Mouse (Mus musculus): ENCODE measurements at regions not wholly inside any gene's neighbourhood (a gene's known extent, or its start where the extent isn't known, plus 50 kb on each side); places are given as distances from the start of the nearest gene placed in this dataset.

- H3K4me2 ChIP-seq: no peak overlapping the region
- H3K36me3 ChIP-seq: no peaks in the 10 kb centered on the region
- H3K4me3 ChIP-seq: no peak overlapping the region
- H3K9me3 ChIP-seq: no peaks in the 10 kb centered on the region
- ATAC-seq (ENCODE audit: low FRiP score, low read depth): no peak
- no peak overlapping the region for H3K9ac ChIP-seq
- no peak overlapping the region for H3K27ac ChIP-seq (replicated peaks)
- H3K27me3 ChIP-seq: no peaks in the 10 kb centered on the region
- 84% methylated on average over 6 of the region's 6 CpGs for WGBS
- no peaks in the 10 kb centered on the region for H3K4me1 ChIP-seq (replicated peaks)
Observed at GRCm38 (mm10) chr5:125843259-125843658, 311.7 kb downstream of the Tmem132b start.

GRCm38 (mm10) chr5:125849722-125850121 is 318.1 kb downstream of the Tmem132b start:
- Histone ChIP-seq H3K27me3 (no peaks in the 10 kb centered on the region), H3K36me3 (no peaks in the 10 kb centered on the region), H3K9me3 (no peaks in the 10 kb centered on the region), H3K4me1 (replicated peaks) (no peaks in the 10 kb centered on the region), H3K9ac (no peak overlapping the region), H3K4me3 (no peak overlapping the region), H3K27ac (replicated peaks) (no peak overlapping the region), H3K4me2 (no peak overlapping the region)
- 90% methylated on average over 7 of the region's 7 CpGs for WGBS
- no peak for ATAC-seq (ENCODE audit: low FRiP score, low read depth)

GRCm38 (mm10) chr5:125876296-125876695 is 344.7 kb downstream of the Tmem132b start:
- H3K27me3 ChIP-seq: no peaks in the 10 kb centered on the region
- H3K36me3 ChIP-seq: no peaks in the 10 kb centered on the region
- ATAC-seq (ENCODE audit: low FRiP score, low read depth): no peak
- no peak overlapping the region for H3K4me3 ChIP-seq
- H3K27ac ChIP-seq (replicated peaks): no peak overlapping the region
- no peaks in the 10 kb centered on the region for H3K9me3 ChIP-seq
- WGBS: 79% methylated on average over 9 of the region's 9 CpGs
- no peaks in the 10 kb centered on the region for H3K4me1 ChIP-seq (replicated peaks)
- H3K4me2 ChIP-seq: no peak overlapping the region
- no peak overlapping the region for H3K9ac ChIP-seq

GRCm38 (mm10) chr5:125888840-125889239 is 357.3 kb downstream of the Tmem132b start:
- ATAC-seq (ENCODE audit: low FRiP score, low read depth): no peak
- Histone ChIP-seq H3K4me1 (replicated peaks) (no peaks in the 10 kb centered on the region), H3K9me3 (no peaks in the 10 kb centered on the region), H3K9ac (no peak overlapping the region), H3K27me3 (no peaks in the 10 kb centered on the region), H3K36me3 (no peaks in the 10 kb centered on the region), H3K4me2 (no peak overlapping the region), H3K4me3 (no peak overlapping the region), H3K27ac (replicated peaks) (no peak overlapping the region)
- WGBS: 90% methylated on average over 2 of the region's 2 CpGs

GRCm38 (mm10) chr5:125893864-125894263 is 362.3 kb downstream of the Tmem132b start:
- Histone ChIP-seq H3K9ac (no peak overlapping the region), H3K4me3 (no peak overlapping the region), H3K27me3 (no peaks in the 10 kb centered on the region), H3K4me2 (no peak overlapping the region), H3K36me3 (no peaks in the 10 kb centered on the region), H3K4me1 (replicated peaks) (no peaks in the 10 kb centered on the region), H3K27ac (replicated peaks) (no peak overlapping the region), H3K9me3 (no peaks in the 10 kb centered on the region)
- no peak for ATAC-seq (ENCODE audit: low FRiP score, low read depth)
- WGBS: 90% methylated on average over 6 of the region's 6 CpGs

- H3K4me2 ChIP-seq: no peak overlapping the region
Observed at GRCm38 (mm10) chr5:125902038-125902437, 370.5 kb downstream of the Tmem132b start.

GRCm38 (mm10) chr5:125904426-125904825 is 372.9 kb downstream of the Tmem132b start:
- Histone ChIP-seq H3K4me1 (replicated peaks) (no peaks in the 10 kb centered on the region), H3K27ac (replicated peaks) (no peak overlapping the region), H3K9me3 (no peaks in the 10 kb centered on the region), H3K27me3 (no peaks in the 10 kb centered on the region), H3K36me3 (no peaks in the 10 kb centered on the region), H3K9ac (no peak overlapping the region), H3K4me3 (no peak overlapping the region), H3K4me2 (no peak overlapping the region)
- WGBS: 81% methylated on average over 5 of the region's 5 CpGs
- ATAC-seq (ENCODE audit: low FRiP score, low read depth): no peak

More at GRCm38 (mm10) chr5:125902038-125902437, 370.5 kb downstream of the Tmem132b start:
- no peaks in the 10 kb centered on the region for H3K36me3 ChIP-seq
- H3K4me3 ChIP-seq: no peak overlapping the region
- 73% methylated on average over 4 of the region's 4 CpGs for whole genome bisulfite sequencing
- no peaks in the 10 kb centered on the region for H3K4me1 ChIP-seq (replicated peaks)
- no peak overlapping the region for H3K27ac ChIP-seq (replicated peaks)
- H3K9ac ChIP-seq: no peak overlapping the region
- no peak for ATAC-seq (ENCODE audit: low FRiP score, low read depth)
- no peaks in the 10 kb centered on the region for H3K9me3 ChIP-seq
- H3K27me3 ChIP-seq: no peaks in the 10 kb centered on the region

- no peaks in the 10 kb centered on the region for H3K9me3 ChIP-seq
- 88% methylated on average over 4 of the region's 4 CpGs for WGBS
- no peaks in the 10 kb centered on the region for H3K27me3 ChIP-seq
- H3K27ac ChIP-seq (replicated peaks): no peak overlapping the region
- ATAC-seq (ENCODE audit: low FRiP score, low read depth): no peak
- H3K4me3 ChIP-seq: no peak overlapping the region
- no peaks in the 10 kb centered on the region for H3K4me1 ChIP-seq (replicated peaks)
- H3K9ac ChIP-seq: no peak overlapping the region
- no peaks in the 10 kb centered on the region for H3K36me3 ChIP-seq
- no peak overlapping the region for H3K4me2 ChIP-seq
Observed at GRCm38 (mm10) chr5:125907332-125907731, 375.8 kb downstream of the Tmem132b start.

GRCm38 (mm10) chr5:125907909-125908308 is 376.3 kb downstream of the Tmem132b start:
- WGBS: 88% methylated on average over 5 of the region's 5 CpGs

GRCm38 (mm10) chr5:125915857-125916256 is 384.3 kb downstream of the Tmem132b start:
- no peak for ATAC-seq (ENCODE audit: low FRiP score, low read depth)
- Histone ChIP-seq H3K4me1 (replicated peaks) (peaks cover 8% of the 10 kb centered on the region; the same call in 1 of the 2 replicates), H3K9ac (no peak overlapping the region), H3K36me3 (no peaks in the 10 kb centered on the region), H3K4me2 (no peak overlapping the region), H3K9me3 (no peaks in the 10 kb centered on the region), H3K4me3 (no peak overlapping the region), H3K27ac (replicated peaks) (no peak overlapping the region), H3K27me3 (no peaks in the 10 kb centered on the region)
- 94% methylated on average over 4 of the region's 4 CpGs for WGBS

More at GRCm38 (mm10) chr5:125907909-125908308, 376.3 kb downstream of the Tmem132b start:
- H3K4me1 ChIP-seq (replicated peaks): no peaks in the 10 kb centered on the region
- H3K4me3 ChIP-seq: no peak overlapping the region
- no peaks in the 10 kb centered on the region for H3K36me3 ChIP-seq
- no peaks in the 10 kb centered on the region for H3K27me3 ChIP-seq
- no peak overlapping the region for H3K27ac ChIP-seq (replicated peaks)
- no peak overlapping the region for H3K4me2 ChIP-seq
- no peaks in the 10 kb centered on the region for H3K9me3 ChIP-seq
- ATAC-seq (ENCODE audit: low FRiP score, low read depth): no peak
- H3K9ac ChIP-seq: no peak overlapping the region

GRCm38 (mm10) chr5:125920965-125921364 is 389.4 kb downstream of the Tmem132b start:
- Histone ChIP-seq H3K36me3 (no peaks in the 10 kb centered on the region), H3K9me3 (no peaks in the 10 kb centered on the region), H3K4me3 (no peak overlapping the region), H3K9ac (no peak overlapping the region), H3K27me3 (no peaks in the 10 kb centered on the region), H3K27ac (replicated peaks) (no peak overlapping the region), H3K4me2 (no peak overlapping the region), H3K4me1 (replicated peaks) (peaks cover 10% of the 10 kb centered on the region; the same call in 1 of the 2 replicates)
- no peak for ATAC-seq (ENCODE audit: low FRiP score, low read depth)
- 19% methylated on average over 11 of the region's 11 CpGs for WGBS

GRCm38 (mm10) chr5:125925856-125926497 is 394.4 kb downstream of the Tmem132b start:
- H3K36me3 ChIP-seq: no peaks in the 10 kb centered on the region
- WGBS: 37% methylated on average over 7 of the region's 7 CpGs

GRCm38 (mm10) chr5:125931502-125931901 is 399.9 kb downstream of the Tmem132b start:
- Histone ChIP-seq H3K27ac (replicated peaks) (no peak overlapping the region), H3K36me3 (no peaks in the 10 kb centered on the region), H3K27me3 (no peaks in the 10 kb centered on the region), H3K9ac (no peak overlapping the region), H3K4me1 (replicated peaks) (0 out of 2 replicates have a peak, but pooled peaks cover 2% of the 10 kb centered on the region), H3K4me3 (no peak overlapping the region), H3K9me3 (no peaks in the 10 kb centered on the region), H3K4me2 (no peak overlapping the region)
- ATAC-seq (ENCODE audit: low FRiP score, low read depth): no peak
- WGBS: 59% methylated on average over 4 of the region's 4 CpGs

More at GRCm38 (mm10) chr5:125925856-125926497, 394.4 kb downstream of the Tmem132b start:
- Histone ChIP-seq H3K4me2 (no peak overlapping the region), H3K4me3 (no peak overlapping the region), H3K27ac (replicated peaks) (no peak overlapping the region), H3K4me1 (replicated peaks) (peaks cover 4% of the 10 kb centered on the region; the same call in 1 of the 2 replicates), H3K9ac (no peak overlapping the region), H3K27me3 (no peaks in the 10 kb centered on the region), H3K9me3 (no peaks in the 10 kb centered on the region)
- ATAC-seq (ENCODE audit: low FRiP score, low read depth): 0 out of 2 replicates have a peak, but pooled peaks have one; percentile 42

Measured in hindbrain, embryonic 15.5 days (tissue).